Mouse (Mus musculus) heart, embryonic 12.5 days (tissue): ENCODE data around the gene Ttbk1. TPM values are rescaled to one million over a fixed set of nuclear protein-coding genes. Genes with fewer than 3 reads are reported as not detected.
A peak's percentile ranks its signal among the peaks of the same experiment; 100 is the strongest.

Experiments
- ATAC-seq: fragments of 200-750 bp; cut with Nextera tagmentation; 2 replicates; pipeline ENCODE4 v1.8.0; 2017; ENCODE audit warnings: moderate TSS enrichment, moderate library complexity; ENCODE audit not compliant: insufficient number of reproducible peaks, low FRiP score
- H3K27ac ChIP-seq: fragments of 300-500 bp; sonication (generic); 2 replicates; pipeline ENCODE4 v1.5.1; 2016; ENCODE audit warnings: mild to moderate bottlenecking, moderate library complexity; ENCODE audit not compliant: poor library complexity, severe bottlenecking
- H3K27me3 ChIP-seq: fragments of 300-500 bp; sonication (generic); replicated peaks from 2 replicates; pipeline ENCODE4 v1.6.1; 2016; ENCODE audit warnings: mild to moderate bottlenecking, moderate library complexity
- H3K36me3 ChIP-seq: fragments of 300-500 bp; sonication (generic); 2 replicates; pipeline ENCODE4 v1.6.1; 2016; ENCODE audit warnings: mild to moderate bottlenecking, moderate library complexity
- H3K4me1 ChIP-seq: fragments of 300-500 bp; sonication (generic); replicated peaks from 2 replicates; pipeline ENCODE4 v1.6.1; 2016; ENCODE audit warnings: mild to moderate bottlenecking
- H3K4me2 ChIP-seq: fragments of 300-500 bp; sonication (generic); 2 replicates; pipeline ENCODE4 v1.6.1; 2016; ENCODE audit warnings: mild to moderate bottlenecking, moderate library complexity
- H3K4me3 ChIP-seq: fragments of 300-500 bp; sonication (generic); 2 replicates; pipeline ENCODE4 v1.5.1; 2016; ENCODE audit warnings: mild to moderate bottlenecking
- H3K9ac ChIP-seq: fragments of 300-500 bp; sonication (generic); 2 replicates; pipeline ENCODE4 v1.6.1; 2016; ENCODE audit warnings: mild to moderate bottlenecking, moderate library complexity
- H3K9me3 ChIP-seq: fragments of 300-500 bp; sonication (generic); replicated peaks from 2 replicates; pipeline ENCODE4 v1.6.1; 2016; ENCODE audit warnings: mild to moderate bottlenecking, moderate library complexity
- WGBS: fragments of 180-500 bp; shearing (Covaris S2); methylation state at CpG from one replicate; pipeline ENCODE4 v1.1.7; 2016; 5-methylcytosine and 5-hydroxymethylcytosine counted together
- polyA plus RNA-seq: library from polyadenylated mRNA; unstranded; fragments of >200 nt; fragmentation: Nextera tagmentation; extraction: Ambion mirVana; gene quantifications from 2 replicates; pipeline ENCODE4 v1.2.1, GENCODE M21; 2016

Ttbk1 gene
- polyA plus RNA-seq, 1 experiment from 2014 or later, result 0.08 TPM

DNA sequence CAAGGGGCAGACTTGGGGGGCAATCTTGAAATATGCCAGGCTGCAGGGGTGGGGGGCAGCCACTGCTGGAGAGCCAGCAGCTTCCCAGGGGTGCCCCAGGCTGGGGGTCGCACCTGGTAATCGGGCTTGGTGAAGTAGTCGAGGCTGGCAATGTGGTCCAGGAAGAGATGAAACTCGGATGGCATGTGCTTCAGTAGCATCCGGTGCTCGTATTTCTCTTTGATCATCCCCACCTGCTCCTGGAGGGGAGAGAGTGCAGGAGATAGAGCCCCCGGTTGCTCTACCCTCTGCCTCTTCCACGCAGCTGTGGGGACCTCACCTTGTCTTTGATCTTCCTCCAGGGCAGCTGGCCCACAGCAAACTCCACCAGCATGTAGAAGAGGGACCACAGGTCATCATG, 10.9 kb downstream of the Ttbk1 start:
- Histone ChIP-seq H3K27ac (no peak overlapping the region), H3K9me3 (no peaks in the 10 kb centered on the region), H3K36me3 (no peaks in the 10 kb centered on the region), H3K4me1 (no peaks in the 10 kb centered on the region; the same call in 1 of the 2 replicates), H3K4me3 (no peak overlapping the region), H3K9ac (no peak overlapping the region), H3K27me3 (peaks cover 45% of the 10 kb centered on the region), H3K4me2 (no peak overlapping the region)
- no peak for ATAC-seq
- WGBS, result 66% methylated on average over 8 of the region's 8 CpGs

DNA sequence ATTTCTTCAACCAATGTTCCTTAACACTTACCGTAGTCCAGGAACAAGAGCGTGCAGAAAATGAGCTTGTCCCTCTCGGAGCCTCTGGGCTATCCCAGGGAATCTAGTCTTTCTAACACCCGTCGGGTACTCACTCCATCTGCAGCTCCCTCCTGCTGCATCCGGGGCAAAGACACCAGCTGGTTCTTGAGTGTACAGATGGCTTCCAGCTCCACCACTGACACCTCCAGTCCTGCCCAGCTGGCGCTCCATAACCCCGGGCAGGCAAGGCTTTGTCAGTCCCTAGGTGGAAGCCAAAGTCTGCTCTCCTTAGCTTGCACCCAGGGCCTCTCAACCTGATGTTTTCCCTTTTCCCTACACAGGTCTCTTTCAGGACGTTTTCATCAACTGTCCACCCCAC, 19.6 kb downstream of the Ttbk1 start:
- Histone ChIP-seq H3K4me2 (no peak overlapping the region), H3K27ac (no peak overlapping the region), H3K4me3 (no peak overlapping the region), H3K4me1 (no peaks in the 10 kb centered on the region), H3K27me3 (peaks cover 32% of the 10 kb centered on the region; the same call in 1 of the 2 replicates), H3K36me3 (no peaks in the 10 kb centered on the region), H3K9ac (no peak overlapping the region), H3K9me3 (no peaks in the 10 kb centered on the region)
- 74% methylated on average over 9 of the region's 9 CpGs for WGBS
- no peak for ATAC-seq

DNA sequence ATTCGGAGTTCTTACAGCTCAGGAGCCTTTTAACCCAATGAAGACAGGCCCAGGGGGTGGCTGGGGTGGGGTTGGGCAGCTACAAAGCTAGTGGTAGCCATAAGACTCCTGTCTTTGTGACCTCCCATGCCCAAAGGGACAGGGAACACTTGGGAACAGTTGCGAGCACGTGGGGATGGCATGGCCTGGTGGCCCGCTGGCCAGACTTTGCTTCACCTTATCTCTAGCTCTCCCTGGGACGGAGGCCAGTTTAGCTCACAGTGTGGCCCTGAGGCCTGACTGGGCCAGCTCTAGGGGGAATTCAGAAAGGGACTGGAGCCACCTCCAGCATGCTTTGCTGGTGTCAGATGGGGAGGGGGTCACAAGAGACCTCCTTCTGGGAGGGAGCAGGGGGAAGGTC, 25.2 kb downstream of the Ttbk1 start:
- H3K4me1 ChIP-seq, result peaks cover 44% of the 10 kb centered on the region
- H3K9me3 ChIP-seq, result no peaks in the 10 kb centered on the region
- H3K4me3 ChIP-seq, result no peak overlapping the region
- peaks cover 75% of the 10 kb centered on the region for H3K27me3 ChIP-seq
- H3K9ac ChIP-seq, result no peak overlapping the region
- no peaks in the 10 kb centered on the region for H3K36me3 ChIP-seq
- no peak overlapping the region for H3K4me2 ChIP-seq
- 39% methylated on average over 5 of the region's 5 CpGs for WGBS
- no peak overlapping the region for H3K27ac ChIP-seq
- ATAC-seq, result no peak

DNA sequence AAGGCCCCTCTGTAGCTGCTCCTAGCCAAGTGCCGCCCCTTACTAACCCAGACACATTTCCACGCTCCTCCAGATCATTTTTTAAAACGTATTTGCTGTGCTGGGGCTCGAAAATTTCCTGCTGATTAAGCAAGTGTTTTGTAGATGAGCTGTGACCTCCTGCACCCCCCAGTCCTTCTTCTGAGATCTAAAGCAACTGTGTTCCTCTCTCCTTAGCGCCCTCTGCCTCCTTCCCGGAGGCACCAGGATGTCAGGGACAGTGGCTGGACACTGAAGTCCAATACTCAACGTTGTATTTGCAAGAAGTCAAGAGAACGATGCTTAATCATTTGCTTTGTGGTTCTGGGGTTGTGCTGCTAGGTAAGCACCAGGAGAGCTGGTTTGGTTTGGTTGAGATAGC, 26.1 kb downstream of the Ttbk1 start:
- peak overlapping the region; percentile 71 for H3K9ac ChIP-seq
- peaks cover 73% of the 10 kb centered on the region for H3K27me3 ChIP-seq
- no peaks in the 10 kb centered on the region for H3K36me3 ChIP-seq
- H3K27ac ChIP-seq, result no peak overlapping the region
- peak overlapping the region; percentile 51 for H3K4me3 ChIP-seq
- H3K4me1 ChIP-seq, result peaks cover 44% of the 10 kb centered on the region
- H3K4me2 ChIP-seq, result peak overlapping the region; percentile 86
- ATAC-seq, result no peak
- WGBS, result 8% methylated on average over 8 of the region's 8 CpGs
- no peaks in the 10 kb centered on the region for H3K9me3 ChIP-seq

DNA sequence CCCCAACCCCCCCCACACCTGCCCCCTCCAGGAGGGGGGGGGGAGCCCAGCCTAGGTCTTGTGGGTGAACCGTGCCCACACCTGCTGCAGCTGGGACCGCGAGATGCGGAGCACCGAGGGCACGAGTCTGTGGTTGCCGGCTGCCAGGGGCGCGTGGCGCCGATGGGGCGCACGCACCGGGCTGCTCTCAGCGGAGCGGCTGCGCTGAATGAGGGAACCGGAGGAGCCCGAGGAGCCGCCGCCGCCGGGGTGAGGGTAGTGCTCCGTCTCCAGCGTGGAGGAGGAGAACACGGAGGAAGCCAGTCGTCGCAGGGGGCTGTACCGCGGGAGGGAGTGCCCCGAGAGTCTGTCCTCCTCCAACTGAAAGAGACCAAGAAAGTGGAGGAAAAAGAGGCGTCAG, 26.8 kb downstream of the Ttbk1 start:
- Histone ChIP-seq H3K4me2 (peak overlapping the region; percentile 86), H3K4me3 (peak overlapping the region; percentile 51), H3K9me3 (no peaks in the 10 kb centered on the region), H3K27ac (no peak overlapping the region), H3K4me1 (peaks cover 47% of the 10 kb centered on the region), H3K9ac (peak overlapping the region; percentile 71), H3K36me3 (no peaks in the 10 kb centered on the region), H3K27me3 (peaks cover 73% of the 10 kb centered on the region)
- WGBS, result under 1% methylated on average over 32 of the region's 32 CpGs
- no peak for ATAC-seq

DNA sequence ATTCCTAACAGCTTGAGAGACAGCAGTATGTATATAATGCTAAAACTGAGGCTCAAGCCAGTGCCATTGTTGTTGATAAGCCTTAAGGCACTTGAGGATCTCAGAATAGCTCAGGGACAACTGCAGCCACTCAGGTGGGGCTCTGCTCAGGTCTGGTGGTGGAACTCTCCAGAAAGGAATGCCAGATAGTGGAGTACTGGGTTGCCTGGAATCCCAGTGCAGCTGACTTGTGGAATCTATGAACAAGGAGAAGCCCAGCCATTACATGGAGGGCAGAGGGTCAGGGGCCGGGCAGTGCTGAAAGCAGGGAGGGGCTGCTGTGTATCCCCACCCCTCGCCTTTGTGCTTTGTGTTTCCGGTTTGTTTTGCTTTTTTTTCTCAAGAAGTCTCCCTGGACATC, 29.0 kb downstream of the Ttbk1 start:
- Histone ChIP-seq H3K4me2 (peak overlapping the region; percentile 4; the same call in 1 of the 2 replicates), H3K27ac (peak overlapping the region; percentile 79), H3K27me3 (peaks cover 78% of the 10 kb centered on the region), H3K4me3 (no peak overlapping the region), H3K9me3 (no peaks in the 10 kb centered on the region), H3K36me3 (no peaks in the 10 kb centered on the region), H3K4me1 (peaks cover 69% of the 10 kb centered on the region), H3K9ac (no peak overlapping the region)
- 25% methylated on average over 3 of the region's 3 CpGs for WGBS
- ATAC-seq, result no peak; the same call in 1 of the 2 replicates

DNA sequence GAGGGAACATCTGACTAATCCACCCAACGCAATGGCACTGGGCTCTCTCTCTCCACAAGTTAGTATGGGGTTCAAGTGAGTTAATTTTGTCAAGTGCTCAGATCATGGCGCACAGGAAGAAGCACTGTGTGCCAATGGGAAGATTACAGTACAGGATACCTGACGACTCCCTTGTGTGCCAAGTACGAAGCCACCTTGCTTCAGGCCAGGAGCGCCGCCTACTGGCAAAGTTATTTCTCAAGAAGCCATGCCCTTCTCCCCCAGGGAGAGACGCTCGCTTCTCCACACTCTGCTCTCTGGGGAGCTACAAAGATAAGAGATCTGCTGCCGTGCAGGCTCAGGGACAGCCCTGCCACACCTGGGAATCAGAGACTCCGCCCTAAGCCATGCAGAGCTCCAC, 29.7 kb downstream of the Ttbk1 start:
- Histone ChIP-seq H3K27me3 (peaks cover 84% of the 10 kb centered on the region), H3K9ac (no peak overlapping the region), H3K4me2 (peak overlapping the region; percentile 4; the same call in 1 of the 2 replicates), H3K4me3 (no peak overlapping the region), H3K4me1 (peaks cover 73% of the 10 kb centered on the region), H3K9me3 (no peaks in the 10 kb centered on the region), H3K27ac (peak overlapping the region; percentile 79), H3K36me3 (no peaks in the 10 kb centered on the region)
- ATAC-seq, result no peak
- 9% methylated on average over 10 of the region's 10 CpGs for WGBS

DNA sequence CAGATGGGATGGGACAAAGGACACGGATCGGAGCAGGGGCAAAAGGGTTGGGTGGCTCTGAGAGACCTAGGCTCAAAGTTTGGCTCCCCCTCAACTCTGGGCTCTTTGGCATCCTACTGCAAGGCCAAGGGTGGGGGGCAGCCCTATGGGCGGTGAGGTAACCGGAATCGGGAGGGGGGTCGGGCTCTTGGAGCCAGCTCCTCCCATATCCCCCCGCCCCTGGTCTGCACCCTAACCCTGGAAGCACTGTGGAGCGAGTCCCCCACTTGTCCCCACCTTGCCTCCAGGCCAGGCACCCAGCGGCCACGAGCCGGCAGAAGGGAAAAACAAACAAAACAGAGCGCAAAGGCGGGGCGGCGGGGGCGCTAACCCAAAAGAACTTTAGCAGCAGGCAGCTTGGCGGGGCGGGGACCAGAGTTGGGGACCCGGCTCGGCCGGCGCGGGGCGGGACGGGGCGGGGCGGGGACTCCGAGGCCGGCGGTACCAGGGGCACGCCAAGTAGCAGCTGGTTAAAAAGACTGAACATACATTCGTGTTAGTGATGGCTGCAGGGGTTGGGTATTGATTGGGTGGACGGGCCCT, 32.3 kb downstream of the Ttbk1 start:
- no peak overlapping the region for H3K27ac ChIP-seq
- peak overlapping the region; percentile 45 for H3K4me3 ChIP-seq
- no peak; the same call in 1 of the 2 replicates for ATAC-seq
- peak overlapping the region; percentile 74 for H3K4me2 ChIP-seq
- H3K9me3 ChIP-seq, result no peaks in the 10 kb centered on the region
- H3K36me3 ChIP-seq, result no peaks in the 10 kb centered on the region
- H3K4me1 ChIP-seq, result peaks cover 52% of the 10 kb centered on the region
- 1% methylated on average over 33 of the region's 33 CpGs for WGBS
- peak overlapping the region; percentile 44 for H3K9ac ChIP-seq
- H3K27me3 ChIP-seq, result peaks cover 82% of the 10 kb centered on the region

DNA sequence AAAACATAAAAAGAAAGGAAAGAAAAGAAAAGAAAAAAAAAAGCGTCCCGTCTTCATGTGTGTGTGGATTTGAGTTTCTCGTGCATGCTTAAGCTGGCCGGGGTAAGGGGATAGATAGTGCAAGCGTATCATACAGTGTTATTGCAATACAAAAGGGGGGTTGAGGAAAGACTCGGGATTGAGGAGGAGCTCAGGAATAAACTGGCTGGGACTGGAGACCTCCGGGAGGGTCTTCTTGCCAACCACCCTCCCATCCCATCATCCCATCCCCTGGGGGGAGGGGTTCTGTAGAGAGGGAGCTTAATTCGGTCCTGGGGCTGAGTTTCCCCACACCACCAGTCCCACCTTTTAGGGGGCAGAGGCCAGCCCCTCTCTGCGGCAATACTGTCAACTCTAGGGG, 32.9 kb downstream of the Ttbk1 start:
- Histone ChIP-seq H3K36me3 (no peaks in the 10 kb centered on the region), H3K27ac (no peak overlapping the region), H3K27me3 (peaks cover 78% of the 10 kb centered on the region), H3K9me3 (no peaks in the 10 kb centered on the region), H3K4me2 (peak overlapping the region; percentile 74), H3K4me1 (peaks cover 48% of the 10 kb centered on the region), H3K9ac (peak overlapping the region; percentile 44; the same call in 1 of the 2 replicates), H3K4me3 (peak overlapping the region; percentile 45)
- WGBS, result 2% methylated on average over 9 of the region's 9 CpGs
- no peak for ATAC-seq

DNA sequence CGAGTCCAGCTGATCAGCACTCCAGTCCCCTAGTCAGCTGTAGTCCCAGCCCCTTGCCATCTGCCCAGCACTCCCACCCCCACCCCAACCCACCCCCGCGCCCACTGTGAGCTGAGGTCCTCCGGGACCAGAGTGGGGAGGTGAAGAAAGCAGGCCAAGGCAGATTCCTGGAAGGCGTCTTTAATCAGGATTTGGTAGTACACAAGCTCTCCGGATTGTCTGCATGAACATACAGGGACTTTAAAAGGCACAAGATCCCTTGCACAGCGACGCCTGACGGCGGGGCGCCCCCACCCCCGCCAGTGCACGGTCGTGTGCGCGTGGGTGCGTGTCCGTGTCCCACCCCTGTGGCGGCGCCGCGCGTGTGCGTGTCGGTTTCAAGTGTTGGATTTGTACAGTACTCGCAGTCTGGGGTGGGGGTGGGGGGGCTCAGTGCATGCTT, 33.5 kb downstream of the Ttbk1 start:
- Histone ChIP-seq H3K36me3 (no peaks in the 10 kb centered on the region), H3K4me2 (peak overlapping the region; percentile 74), H3K27me3 (peaks cover 73% of the 10 kb centered on the region), H3K9ac (0 out of 2 replicates have a peak overlapping the region, but pooled peaks have one; percentile 45), H3K9me3 (no peaks in the 10 kb centered on the region), H3K4me1 (peaks cover 42% of the 10 kb centered on the region), H3K27ac (no peak overlapping the region), H3K4me3 (peak overlapping the region; percentile 45)
- no peak for ATAC-seq
- 3% methylated on average over 26 of the region's 26 CpGs for WGBS

DNA sequence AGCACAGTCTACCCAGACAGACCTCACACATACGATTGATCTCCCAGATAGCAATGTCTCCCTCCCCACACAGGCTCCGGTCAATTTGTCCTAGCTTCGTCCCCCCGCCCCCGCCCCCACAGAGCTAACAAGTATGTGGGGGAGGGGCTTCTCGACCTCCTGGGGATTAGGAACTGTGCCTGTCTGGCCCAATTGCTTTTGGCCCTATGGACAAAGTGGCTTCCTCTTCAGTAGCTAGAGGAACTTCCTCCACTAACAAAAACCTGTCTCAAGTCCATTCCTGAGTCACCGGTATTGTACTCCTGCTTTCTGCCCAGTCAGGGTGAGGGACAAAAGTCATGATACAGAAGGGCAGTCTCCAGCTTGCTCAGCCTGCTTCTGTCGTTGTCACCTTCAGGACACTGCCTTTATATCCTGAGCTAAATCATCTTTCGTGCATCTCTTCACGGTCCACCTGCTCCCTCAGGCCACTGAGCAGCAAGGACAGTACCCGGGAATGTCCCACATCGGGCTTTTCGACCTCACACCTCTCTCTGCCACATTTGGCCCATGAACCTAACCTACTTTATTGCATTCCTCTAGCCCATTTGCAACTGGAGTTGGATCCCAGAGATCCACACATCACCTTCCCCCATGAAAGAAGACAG, 34.0 kb downstream of the Ttbk1 start:
- Histone ChIP-seq H3K27me3 (peaks cover 69% of the 10 kb centered on the region), H3K27ac (no peak overlapping the region), H3K4me2 (peak overlapping the region; percentile 74), H3K4me3 (0 out of 2 replicates have a peak overlapping the region, but pooled peaks have one; percentile 45), H3K9me3 (no peaks in the 10 kb centered on the region), H3K4me1 (peaks cover 37% of the 10 kb centered on the region), H3K9ac (0 out of 2 replicates have a peak overlapping the region, but pooled peaks have one; percentile 38), H3K36me3 (no peaks in the 10 kb centered on the region)
- WGBS, result 6% methylated on average over 13 of the region's 13 CpGs
- ATAC-seq, result no peak
